Mouse (Mus musculus) kidney, adult 2 months (tissue): Measurements from ENCODE around the gene Gjb5.

ENCODE experiments used
- CTCF ChIP-seq: fragments of 200-500 bp; conservative IDR thresholded peaks from 2 replicates; pipeline ENCODE4 v1.5.1; 2011; ENCODE audit warnings: low read depth, mild to moderate bottlenecking, control low read depth, low read length, moderate library complexity, mixed read lengths; ENCODE audit not compliant: insufficient read depth, insufficient read length
- POLR2A ChIP-seq: fragments of 200-500 bp; IDR thresholded peaks from one replicate; pipeline ENCODE4 v1.6.1; 2011; ENCODE audit warnings: low read depth, low read length, control low read depth

GRCm38 (mm10) chr4:127315753-127316152 lies 42.2 kb downstream of the Gjb5 start:
- TF ChIP-seq POLR2A, result no peak
- no peak for TF ChIP-seq CTCF
